Comparison of ENCODE assay signal across 25 mouse cellular contexts in genomic region chr2:32778081-32778480, GRCm38 (mm10). TPM values are rescaled to one million over a fixed set of nuclear protein-coding genes. Genes with fewer than 3 reads are reported as not detected.
DNase-seq lines count a peak whose midpoint lies in the region; ATAC-seq and TF ChIP-seq lines count a peak whose summit lies in the region.
"Had no signal": no experiment of that assay in that cellular context is flagged by ENCODE, and none has a peak within 500 bp of the region (broad histone marks: within the 10 kb centered on the region; RNA-seq: fewer than 3 reads in every experiment).

No protein-coding gene starts in this region.

- H3K4me3 ChIP-seq in midbrain, embryonic 11.5 days (ENCODE audit: low read depth, low read length), result no peak overlapping the region
- no peak overlapping the region for H3K4me3 ChIP-seq in midbrain, postnatal 0 days (ENCODE audit: low read depth, low read length)
- H3K4me3 ChIP-seq: embryonic facial prominence, embryonic 12.5 days; forebrain, embryonic 12.5 days; heart, adult 2 months; heart, embryonic 12.5 days; hindbrain, embryonic 10.5 days had no signal

- no peak overlapping the region for H3K4me2 ChIP-seq in midbrain, embryonic 11.5 days
- H3K4me2 ChIP-seq in midbrain, postnatal 0 days (ENCODE audit: low read depth, low read length, poor library complexity, severe bottlenecking), result no peak overlapping the region
- H3K4me2 ChIP-seq: embryonic facial prominence, embryonic 12.5 days; forebrain, embryonic 12.5 days; heart, embryonic 12.5 days had no signal

- no peak for TF ChIP-seq CTCF in midbrain, postnatal 0 days (IDR thresholded peaks at IDR 0.05)

- peak; percentile 1 for DNase-seq in midbrain, embryonic 11.5 days (ENCODE audit: low spot score, missing footprints)
- DNase-seq in midbrain, postnatal 0 days (ENCODE audit: low spot score), result no peak
- DNase-seq in thymus, postnatal 0 days (ENCODE audit: low spot score), result peak; percentile 93
- DNase-seq in thymus, postnatal 36 days, result peak; percentile 85 to 93
- no peak for DNase-seq in left cerebral cortex, adult 18-20 months (ENCODE audit: low spot score in 2 of 2)
- DNase-seq: adrenal gland, adult 8-10 months; cerebellum, adult 11-12 months; cerebellum, adult 9-10 months; cerebellum, postnatal 25 days; gastrocnemius, postnatal 14 days; heart, adult 2 months had no signal

- H3K36me3 ChIP-seq in midbrain, embryonic 11.5 days (ENCODE audit: control insufficient read depth, insufficient read depth, low read length), result no peaks in the 10 kb centered on the region
- H3K36me3 ChIP-seq in midbrain, postnatal 0 days (ENCODE audit: insufficient read depth, low read length), result no peaks in the 10 kb centered on the region
- H3K36me3 ChIP-seq: embryonic facial prominence, embryonic 12.5 days; forebrain, embryonic 12.5 days; heart, embryonic 12.5 days had no signal

- 87% methylated on average over 6 of the region's 6 CpGs for WGBS in midbrain, embryonic 11.5 days
- 91% methylated on average over 6 of the region's 6 CpGs for WGBS in midbrain, postnatal 0 days

- H3K9ac ChIP-seq in midbrain, embryonic 11.5 days (ENCODE audit: low read length), result no peak overlapping the region
- no peak overlapping the region for H3K9ac ChIP-seq in midbrain, postnatal 0 days (replicated peaks; ENCODE audit: low read length, poor library complexity, severe bottlenecking)
- H3K9ac ChIP-seq: embryonic facial prominence, embryonic 12.5 days; forebrain, embryonic 12.5 days; heart, embryonic 12.5 days had no signal

- H3K9me3 ChIP-seq in midbrain, embryonic 11.5 days (ENCODE audit: control insufficient read depth, low read length), result no peaks in the 10 kb centered on the region
- H3K9me3 ChIP-seq in midbrain, postnatal 0 days (ENCODE audit: low read length), result no peaks in the 10 kb centered on the region
- H3K9me3 ChIP-seq: embryonic facial prominence, embryonic 12.5 days; forebrain, embryonic 12.5 days; heart, embryonic 12.5 days; hindbrain, embryonic 10.5 days had no signal

- ATAC-seq in midbrain, embryonic 11.5 days (ENCODE audit: low FRiP score), result no peak
- no peak for ATAC-seq in midbrain, postnatal 0 days (ENCODE audit: low FRiP score)
- ATAC-seq in activated CD4-positive, CD25-positive, alpha-beta regulatory T cell, adult 4 months, result no peak
- ATAC-seq in cerebellum, adult (ENCODE audit: insufficient number of reproducible peaks, low FRiP score, low TSS enrichment), result no peak
- ATAC-seq: forebrain, embryonic 16.5 days; hindbrain, embryonic 16.5 days; Patski had no signal

- H3K27me3 ChIP-seq in midbrain, embryonic 11.5 days (ENCODE audit: control insufficient read depth, insufficient read depth, low read length), result no peaks in the 10 kb centered on the region
- no peaks in the 10 kb centered on the region for H3K27me3 ChIP-seq in midbrain, postnatal 0 days (ENCODE audit: insufficient read depth, low read length)
- H3K27me3 ChIP-seq: Patski had no signal

- H3K4me1 ChIP-seq in midbrain, embryonic 11.5 days (ENCODE audit: control insufficient read depth, insufficient read depth, low read length), result peaks cover 12% of the 10 kb centered on the region; the same call in 1 of the 2 replicates
- H3K4me1 ChIP-seq in midbrain, postnatal 0 days (ENCODE audit: insufficient read depth, low read length), result peaks cover 11% of the 10 kb centered on the region

- H3K27ac ChIP-seq in midbrain, embryonic 11.5 days (ENCODE audit: low read depth, low read length), result no peak overlapping the region
- H3K27ac ChIP-seq in midbrain, postnatal 0 days (ENCODE audit: low read depth, low read length), result no peak overlapping the region
- H3K27ac ChIP-seq: embryonic facial prominence, embryonic 12.5 days; forebrain, embryonic 12.5 days; heart, adult 2 months; hindbrain, embryonic 10.5 days had no signal

RNA-seq across cellular contexts. Expression of gene Ptrh1, which starts 2.5 kb away (rescaled TPM):
- polyA plus RNA-seq in midbrain, embryonic 11.5 days (2014; fragmentation: Nextera tagmentation; extraction: Ambion mirVana), result 3.2 and 3.9 TPM in 2 replicates
- total RNA-seq in midbrain, postnatal 0 days (2014; rRNA removed), result 2.1 and 2.7 TPM in 2 replicates
- polyA plus RNA-seq in midbrain, postnatal 0 days (2015; fragmentation: Nextera tagmentation; extraction: Ambion mirVana), result 3.8 and 3.9 TPM in 2 replicates
- 25.7 and 26.5 TPM in 2 replicates for polyA plus RNA-seq in thymus, postnatal 0 days (2015; fragmentation: Nextera tagmentation; extraction: Ambion mirVana)
- polyA plus RNA-seq in activated CD4-positive, CD25-positive, alpha-beta regulatory T cell, adult 4 months (2017; shearing (Covaris generic)), result 1 to 10 TPM; 4.9 to 6.3 TPM
- 10 to 100 TPM in 1 of 2 experiments, 1 to 10 TPM in 1; 8.1 to 10.2 TPM for total RNA-seq in left cerebral cortex, adult 18-20 months (2021)

RNA-seq across cellular contexts. Expression of gene Ttc16, which starts 2.6 kb away (rescaled TPM):
- polyA plus RNA-seq in midbrain, embryonic 11.5 days (2014; fragmentation: Nextera tagmentation; extraction: Ambion mirVana), result 0.26 and 0.30 TPM in 2 replicates
- total RNA-seq in midbrain, postnatal 0 days (2014; rRNA removed), result 0.90 and 3.2 TPM in 2 replicates
- polyA plus RNA-seq in midbrain, postnatal 0 days (2015; fragmentation: Nextera tagmentation; extraction: Ambion mirVana), result 0.32 and 0.44 TPM in 2 replicates
- 0.69 and 0.95 TPM in 2 replicates for polyA plus RNA-seq in thymus, postnatal 0 days (2015; fragmentation: Nextera tagmentation; extraction: Ambion mirVana)
- under 1 TPM; 0.61 to 0.65 TPM for polyA plus RNA-seq in activated CD4-positive, CD25-positive, alpha-beta regulatory T cell, adult 4 months (2017; shearing (Covaris generic))
- 1 to 10 TPM in 1 of 2 experiments, under 1 TPM in 1; 0.88 to 1.0 TPM for total RNA-seq in left cerebral cortex, adult 18-20 months (2021)
- total RNA-seq: gastrocnemius, postnatal 14 days had no signal

RNA-seq across cellular contexts. Expression of gene Cfap157, which starts 6.1 kb away (rescaled TPM):
- polyA plus RNA-seq in midbrain, embryonic 11.5 days (2014; fragmentation: Nextera tagmentation; extraction: Ambion mirVana), result 0.08 and 0.28 TPM in 2 replicates
- 0.19 and 1.4 TPM in 2 replicates for total RNA-seq in midbrain, postnatal 0 days (2014; rRNA removed)
- polyA plus RNA-seq in midbrain, postnatal 0 days (2015; fragmentation: Nextera tagmentation; extraction: Ambion mirVana), result 0.48 and 1.1 TPM in 2 replicates
- polyA plus RNA-seq in thymus, postnatal 0 days (2015; fragmentation: Nextera tagmentation; extraction: Ambion mirVana), result 4.4 and 4.7 TPM in 2 replicates
- polyA plus RNA-seq in activated CD4-positive, CD25-positive, alpha-beta regulatory T cell, adult 4 months (2017; shearing (Covaris generic)), result not detected
- under 1 TPM; 0.28 to 0.33 TPM for total RNA-seq in left cerebral cortex, adult 18-20 months (2021)
- total RNA-seq: adrenal gland, adult 8-10 months; adrenal gland, postnatal 4 days; CH12.LX; heart, adult 2 months; heart, postnatal 25 days had no signal

RNA-seq across cellular contexts. Expression of gene Tor2a, which starts 21.0 kb away (rescaled TPM):
- 47.7 and 51.4 TPM in 2 replicates for polyA plus RNA-seq in midbrain, embryonic 11.5 days (2014; fragmentation: Nextera tagmentation; extraction: Ambion mirVana)
- 43.8 and 72.8 TPM in 2 replicates for total RNA-seq in midbrain, postnatal 0 days (2014; rRNA removed)
- 42.0 and 44.9 TPM in 2 replicates for polyA plus RNA-seq in midbrain, postnatal 0 days (2015; fragmentation: Nextera tagmentation; extraction: Ambion mirVana)
- polyA plus RNA-seq in thymus, postnatal 0 days (2015; fragmentation: Nextera tagmentation; extraction: Ambion mirVana), result 86.3 and 91.9 TPM in 2 replicates
- 10 to 100 TPM; 58.9 to 62.2 TPM for polyA plus RNA-seq in activated CD4-positive, CD25-positive, alpha-beta regulatory T cell, adult 4 months (2017; shearing (Covaris generic))
- 10 to 100 TPM; 28.7 to 34.3 TPM for total RNA-seq in left cerebral cortex, adult 18-20 months (2021)

RNA-seq across cellular contexts. Expression of gene 6330409D20Rik, which starts 37.3 kb away (rescaled TPM):
- polyA plus RNA-seq in midbrain, embryonic 11.5 days (2014; fragmentation: Nextera tagmentation; extraction: Ambion mirVana), result 2.0 and 3.0 TPM in 2 replicates
- 2.5 and 3.8 TPM in 2 replicates for total RNA-seq in midbrain, postnatal 0 days (2014; rRNA removed)
- polyA plus RNA-seq in midbrain, postnatal 0 days (2015; fragmentation: Nextera tagmentation; extraction: Ambion mirVana), result 3.7 and 4.0 TPM in 2 replicates
- polyA plus RNA-seq in thymus, postnatal 0 days (2015; fragmentation: Nextera tagmentation; extraction: Ambion mirVana), result 0.26 and 0.44 TPM in 2 replicates
- under 1 TPM in 1 of 2 experiments, not detected in 1; 0.99 TPM for polyA plus RNA-seq in activated CD4-positive, CD25-positive, alpha-beta regulatory T cell, adult 4 months (2017; shearing (Covaris generic))
- 1 to 10 TPM; 2.2 to 2.8 TPM for total RNA-seq in left cerebral cortex, adult 18-20 months (2021)
- total RNA-seq: adrenal gland, adult 8-10 months; CH12.LX; gastrocnemius, postnatal 14 days; heart, adult 2 months; heart, postnatal 25 days had no signal
- polyA plus RNA-seq: C2C12; gonadal fat pad, adult 2 months; heart, adult 2 months; heart, embryonic 12.5 days; Patski had no signal

Comparison
In these comparisons a context has a peak if more than half of its experiments do, and no peak if none do; other contexts are left out.
1. DNase-seq: peak in midbrain, embryonic 11.5 days (single experiment), thymus, postnatal 0 days (single experiment) and thymus, postnatal 36 days (2 of 2); none in midbrain, postnatal 0 days (single experiment) and left cerebral cortex, adult 18-20 months (0 of 2).